Mouse (Mus musculus) midbrain, embryonic 12.5 days (tissue): Measurements from ENCODE around the gene Siah1b. TPM values are rescaled to one million over a fixed set of nuclear protein-coding genes. Genes with fewer than 3 reads are reported as not detected.

Experiments used
- polyA plus RNA-seq: library from polyadenylated mRNA; unstranded; fragments of >200 nt; fragmentation: Nextera tagmentation; extraction: Ambion mirVana; gene quantifications from 2 replicates; pipeline ENCODE4 v1.2.1, GENCODE M21; 2016

The Siah1b gene
- polyA plus RNA-seq, 1 experiment from 2014 or later: 40.1 TPM

Other genes starting within 250 kb of the Siah1b start
- 46.0 and 47.9 TPM in 2 replicates for gene Ap1s2, start 167.5 kb downstream of the Siah1b start, polyA plus RNA-seq
- 70.3 and 74.3 TPM in 2 replicates for gene Zrsr2, start 117.8 kb downstream of the Siah1b start, polyA plus RNA-seq
- 0.24 and 0.38 TPM in 2 replicates for gene Car5b, start 48.5 kb downstream of the Siah1b start, polyA plus RNA-seq
- gene Cltrn, start 12.3 kb upstream of the Siah1b start, polyA plus RNA-seq: not detected in 2 replicates
- not detected in 2 replicates for gene Ace2, start 62.8 kb upstream of the Siah1b start, polyA plus RNA-seq
- gene Bmx, start 181.7 kb upstream of the Siah1b start, polyA plus RNA-seq: 0.54 and 0.96 TPM in 2 replicates
- 4.7 and 6.2 TPM in 2 replicates for gene Pir, start 192.9 kb upstream of the Siah1b start, polyA plus RNA-seq